Mouse (Mus musculus) heart, embryonic 13.5 days (tissue): ENCODE results near the gene Babam2. TPM values are rescaled to one million over a fixed set of nuclear protein-coding genes. Genes with fewer than 3 reads are reported as not detected.
A peak's percentile ranks its signal among the peaks of the same experiment; 100 is the strongest.
"Not testable (repeated sequence)": the region's sequence is repeated elsewhere in the genome, so short reads cannot be mapped to it uniquely, and the experiment has no call there.

Experiments used
- ATAC-seq: fragments of 200-750 bp; cut with Nextera tagmentation; 2 replicates; pipeline ENCODE4 v1.8.0; 2017; ENCODE audit warnings: moderate TSS enrichment; ENCODE audit not compliant: insufficient number of reproducible peaks, low FRiP score, low TSS enrichment; ENCODE audit errors: extremely low read depth
- H3K27ac ChIP-seq: fragments of 300-500 bp; sonication (generic); replicated peaks from 2 replicates; pipeline ENCODE4 v1.5.1; 2015; ENCODE audit warnings: moderate library complexity, mild to moderate bottlenecking, inconsistent platforms
- H3K27me3 ChIP-seq: fragments of 300-500 bp; sonication (generic); replicated peaks from 2 replicates; pipeline ENCODE4 v1.6.1; 2015; ENCODE audit warnings: mild to moderate bottlenecking, inconsistent platforms
- H3K36me3 ChIP-seq: fragments of 300-500 bp; sonication (generic); 2 replicates; pipeline ENCODE4 v1.6.1; 2015; ENCODE audit warnings: mild to moderate bottlenecking, inconsistent platforms
- H3K4me1 ChIP-seq: fragments of 300-500 bp; sonication (generic); 2 replicates; pipeline ENCODE4 v1.6.1; 2015; ENCODE audit warnings: inconsistent platforms
- H3K4me2 ChIP-seq: fragments of 300-500 bp; sonication (generic); 2 replicates; pipeline ENCODE4 v1.6.1; 2015; ENCODE audit warnings: inconsistent platforms, mild to moderate bottlenecking, moderate library complexity
- H3K4me3 ChIP-seq: fragments of 300-500 bp; sonication (generic); 2 replicates; pipeline ENCODE4 v1.5.1; 2015; ENCODE audit warnings: moderate library complexity, mild to moderate bottlenecking, inconsistent platforms
- H3K9ac ChIP-seq: fragments of 300-500 bp; sonication (generic); 2 replicates; pipeline ENCODE4 v1.6.1; 2015; ENCODE audit warnings: inconsistent platforms, mild to moderate bottlenecking, moderate library complexity
- H3K9me3 ChIP-seq: fragments of 300-500 bp; sonication (generic); 2 replicates; pipeline ENCODE4 v1.6.1; 2016; ENCODE audit warnings: inconsistent platforms
- WGBS: fragments of 180-500 bp; shearing (Covaris S2); methylation state at CpG from one replicate; pipeline ENCODE4 v1.1.7; 2015; ENCODE audit warnings: mixed read lengths; 5-methylcytosine and 5-hydroxymethylcytosine counted together
- polyA plus RNA-seq: library from polyadenylated mRNA; unstranded; fragments of >200 nt; fragmentation: Nextera tagmentation; extraction: Ambion mirVana; gene quantifications from 2 replicates; pipeline ENCODE4 v1.2.1, GENCODE M21; 2015

The Babam2 gene
- polyA plus RNA-seq, 1 experiment from 2014 or later: 43.3 TPM

- H3K27ac ChIP-seq: 0 out of 2 replicates have a peak overlapping the region, but pooled peaks have one; percentile 15
- H3K4me2 ChIP-seq: no peak overlapping the region
- H3K9me3 ChIP-seq: no peaks in the 10 kb centered on the region; the same call in 1 of the 2 replicates
- 48% methylated on average over 3 of the region's 3 CpGs for WGBS
- H3K9ac ChIP-seq: no peak overlapping the region
- no peaks in the 10 kb centered on the region for H3K27me3 ChIP-seq
- H3K36me3 ChIP-seq: no peaks in the 10 kb centered on the region
- ATAC-seq: no peak
- peaks cover 28% of the 10 kb centered on the region for H3K4me1 ChIP-seq
- H3K4me3 ChIP-seq: no peak overlapping the region
Observed at GRCm38 (mm10) chr5:31787622-31788021, 90.1 kb downstream of the Babam2 start.

- ATAC-seq: no peak
Observed at GRCm38 (mm10) chr5:31792338-31792737, 94.9 kb downstream of the Babam2 start.

GRCm38 (mm10) chr5:31792863-31793262, 95.4 kb downstream of the Babam2 start:
- Histone ChIP-seq H3K36me3 (no peaks in the 10 kb centered on the region), H3K9me3 (0 out of 2 replicates have a peak, but pooled peaks cover 4% of the 10 kb centered on the region), H3K4me1 (peaks cover 39% of the 10 kb centered on the region), H3K4me3 (no peak overlapping the region), H3K4me2 (no peak overlapping the region), H3K27me3 (no peaks in the 10 kb centered on the region), H3K27ac (no peak overlapping the region), H3K9ac (no peak overlapping the region)
- ATAC-seq: no peak
- WGBS: 67% methylated on average over 8 of the region's 8 CpGs

More at GRCm38 (mm10) chr5:31792338-31792737, 94.9 kb downstream of the Babam2 start:
- no peak overlapping the region for H3K4me3 ChIP-seq
- peaks cover 44% of the 10 kb centered on the region for H3K4me1 ChIP-seq
- no peak overlapping the region for H3K27ac ChIP-seq
- WGBS: 80% methylated on average over 6 of the region's 6 CpGs
- no peaks in the 10 kb centered on the region for H3K36me3 ChIP-seq
- no peak overlapping the region for H3K4me2 ChIP-seq
- H3K9me3 ChIP-seq: 0 out of 2 replicates have a peak, but pooled peaks cover 4% of the 10 kb centered on the region
- no peaks in the 10 kb centered on the region for H3K27me3 ChIP-seq
- no peak overlapping the region for H3K9ac ChIP-seq

- H3K4me1 ChIP-seq: peaks cover 45% of the 10 kb centered on the region
- 0 out of 2 replicates have a peak, but pooled peaks cover 4% of the 10 kb centered on the region for H3K9me3 ChIP-seq
- H3K27me3 ChIP-seq: no peaks in the 10 kb centered on the region
- H3K9ac ChIP-seq: no peak overlapping the region
- no peak overlapping the region for H3K4me2 ChIP-seq
- no peak for ATAC-seq
- 57% methylated on average over 3 of the region's 3 CpGs for WGBS
- H3K27ac ChIP-seq: no peak overlapping the region
- H3K36me3 ChIP-seq: no peaks in the 10 kb centered on the region
- H3K4me3 ChIP-seq: no peak overlapping the region
Observed at GRCm38 (mm10) chr5:31795414-31795813, 97.9 kb downstream of the Babam2 start.

GRCm38 (mm10) chr5:31796979-31797378, 99.5 kb downstream of the Babam2 start:
- peaks cover 45% of the 10 kb centered on the region for H3K4me1 ChIP-seq
- no peaks in the 10 kb centered on the region for H3K36me3 ChIP-seq
- H3K9ac ChIP-seq: no peak overlapping the region
- no peak overlapping the region for H3K27ac ChIP-seq
- H3K4me3 ChIP-seq: no peak overlapping the region
- 0 out of 2 replicates have a peak, but pooled peaks cover 4% of the 10 kb centered on the region for H3K9me3 ChIP-seq
- no peaks in the 10 kb centered on the region for H3K27me3 ChIP-seq
- H3K4me2 ChIP-seq: no peak overlapping the region
- ATAC-seq: no peak

- ATAC-seq, H3K4me3 ChIP-seq: not testable (repeated sequence)
- 89% methylated on average over 8 of the region's 8 CpGs for WGBS
Observed at GRCm38 (mm10) chr5:31804211-31804610, 106.7 kb downstream of the Babam2 start.

GRCm38 (mm10) chr5:31804751-31805150, 107.3 kb downstream of the Babam2 start:
- no peak for ATAC-seq
- no peaks in the 10 kb centered on the region for H3K4me1 ChIP-seq
- WGBS: 60% methylated on average over 8 of the region's 8 CpGs
- no peaks in the 10 kb centered on the region for H3K27me3 ChIP-seq
- no peaks in the 10 kb centered on the region for H3K9me3 ChIP-seq
- no peak overlapping the region for H3K27ac ChIP-seq
- H3K36me3 ChIP-seq: no peaks in the 10 kb centered on the region
- H3K9ac ChIP-seq: no peak overlapping the region
- H3K4me2 ChIP-seq: no peak overlapping the region
- no peak overlapping the region for H3K4me3 ChIP-seq

More at GRCm38 (mm10) chr5:31804211-31804610, 106.7 kb downstream of the Babam2 start:
- not testable (repeated sequence) for H3K9ac ChIP-seq, H3K36me3 ChIP-seq, H3K4me2 ChIP-seq, H3K4me1 ChIP-seq, H3K27me3 ChIP-seq, H3K27ac ChIP-seq, H3K9me3 ChIP-seq

GRCm38 (mm10) chr5:31807312-31807711, 109.8 kb downstream of the Babam2 start:
- no peak for ATAC-seq
- Histone ChIP-seq H3K4me1 (peaks cover 23% of the 10 kb centered on the region), H3K27me3 (no peaks in the 10 kb centered on the region), H3K4me3 (no peak overlapping the region), H3K9me3 (no peaks in the 10 kb centered on the region), H3K4me2 (no peak overlapping the region), H3K27ac (no peak overlapping the region), H3K36me3 (no peaks in the 10 kb centered on the region), H3K9ac (no peak overlapping the region)
- 97% methylated on average over 6 of the region's 6 CpGs for WGBS

- H3K36me3 ChIP-seq: no peaks in the 10 kb centered on the region
- no peaks in the 10 kb centered on the region for H3K9me3 ChIP-seq
- H3K27ac ChIP-seq: no peak overlapping the region
- no peak overlapping the region for H3K4me2 ChIP-seq
- WGBS: 67% methylated on average over 2 of the region's 2 CpGs
- no peaks in the 10 kb centered on the region for H3K27me3 ChIP-seq
- no peak overlapping the region for H3K4me3 ChIP-seq
- H3K4me1 ChIP-seq: peaks cover 28% of the 10 kb centered on the region
- ATAC-seq: no peak
- no peak overlapping the region for H3K9ac ChIP-seq
Observed at GRCm38 (mm10) chr5:31808271-31808670, 110.8 kb downstream of the Babam2 start.

- 14% methylated on average over 12 of the region's 12 CpGs for WGBS
- H3K4me3 ChIP-seq: 0 out of 2 replicates have a peak overlapping the region, but pooled peaks have one; percentile 0
- ATAC-seq: peak; percentile 68; the same call in 1 of the 2 replicates
- peak overlapping the region; percentile 51 for H3K4me2 ChIP-seq
- peak overlapping the region; percentile 87 for H3K27ac ChIP-seq
- no peaks in the 10 kb centered on the region for H3K9me3 ChIP-seq
- H3K36me3 ChIP-seq: no peaks in the 10 kb centered on the region
- 0 out of 2 replicates have a peak overlapping the region, but pooled peaks have one; percentile 6 for H3K9ac ChIP-seq
- H3K4me1 ChIP-seq: peaks cover 28% of the 10 kb centered on the region
- H3K27me3 ChIP-seq: no peaks in the 10 kb centered on the region
Observed at GRCm38 (mm10) chr5:31810796-31811662, 113.5 kb downstream of the Babam2 start.

- no peak for ATAC-seq
- Histone ChIP-seq H3K4me3 (no peak overlapping the region), H3K27ac (peak overlapping the region; percentile 87), H3K9ac (no peak overlapping the region), H3K9me3 (no peaks in the 10 kb centered on the region), H3K27me3 (no peaks in the 10 kb centered on the region), H3K4me2 (no peak overlapping the region), H3K4me1 (peaks cover 28% of the 10 kb centered on the region), H3K36me3 (no peaks in the 10 kb centered on the region)
- WGBS: 74% methylated on average over 1 of the region's 1 CpGs
Observed at GRCm38 (mm10) chr5:31811663-31812001, 114.1 kb downstream of the Babam2 start.
